Mouse (Mus musculus) hindbrain, embryonic 12.5 days (tissue): ENCODE measurements around the gene Fbxl15. TPM values are rescaled to one million over a fixed set of nuclear protein-coding genes. Genes with fewer than 3 reads are reported as not detected.

Experiments
- ATAC-seq: fragments of 200-750 bp; cut with Nextera tagmentation; 2 replicates; pipeline ENCODE4 v1.8.0; 2017; ENCODE audit warnings: moderate TSS enrichment; ENCODE audit not compliant: low FRiP score
- H3K27ac ChIP-seq: fragments of 300-500 bp; sonication (generic); 2 replicates; pipeline ENCODE4 v1.5.1; 2016; ENCODE audit warnings: mild to moderate bottlenecking
- H3K27me3 ChIP-seq: fragments of 300-500 bp; sonication (generic); 2 replicates; pipeline ENCODE4 v1.6.1; 2016; ENCODE audit warnings: mild to moderate bottlenecking
- H3K36me3 ChIP-seq: fragments of 300-500 bp; sonication (generic); 2 replicates; pipeline ENCODE4 v1.6.1; 2016; ENCODE audit warnings: mild to moderate bottlenecking
- H3K4me1 ChIP-seq: fragments of 300-500 bp; sonication (generic); 2 replicates; pipeline ENCODE4 v1.6.1; 2016
- H3K4me2 ChIP-seq: fragments of 300-500 bp; sonication (generic); replicated peaks from 2 replicates; pipeline ENCODE4 v1.6.1; 2016; ENCODE audit warnings: mild to moderate bottlenecking
- H3K4me3 ChIP-seq: fragments of 300-500 bp; sonication (generic); 2 replicates; pipeline ENCODE4 v1.5.1; 2016; ENCODE audit warnings: mild to moderate bottlenecking
- H3K9ac ChIP-seq: fragments of 300-500 bp; sonication (generic); 2 replicates; pipeline ENCODE4 v1.6.1; 2016; ENCODE audit warnings: mild to moderate bottlenecking, moderate library complexity
- H3K9me3 ChIP-seq: fragments of 300-500 bp; sonication (generic); replicated peaks from 2 replicates; pipeline ENCODE4 v1.6.1; 2016; ENCODE audit warnings: mild to moderate bottlenecking
- WGBS: fragments of 180-500 bp; shearing (Covaris S2); methylation state at CpG from one replicate; pipeline ENCODE4 v1.1.7; 2016; 5-methylcytosine and 5-hydroxymethylcytosine counted together
- polyA plus RNA-seq: library from polyadenylated mRNA; unstranded; fragments of >200 nt; fragmentation: Nextera tagmentation; extraction: Ambion mirVana; gene quantifications from 2 replicates; pipeline ENCODE4 v1.2.1, GENCODE M21; 2016

Fbxl15 gene
- polyA plus RNA-seq, 1 experiment from 2014 or later, result 28.3 TPM

DNA sequence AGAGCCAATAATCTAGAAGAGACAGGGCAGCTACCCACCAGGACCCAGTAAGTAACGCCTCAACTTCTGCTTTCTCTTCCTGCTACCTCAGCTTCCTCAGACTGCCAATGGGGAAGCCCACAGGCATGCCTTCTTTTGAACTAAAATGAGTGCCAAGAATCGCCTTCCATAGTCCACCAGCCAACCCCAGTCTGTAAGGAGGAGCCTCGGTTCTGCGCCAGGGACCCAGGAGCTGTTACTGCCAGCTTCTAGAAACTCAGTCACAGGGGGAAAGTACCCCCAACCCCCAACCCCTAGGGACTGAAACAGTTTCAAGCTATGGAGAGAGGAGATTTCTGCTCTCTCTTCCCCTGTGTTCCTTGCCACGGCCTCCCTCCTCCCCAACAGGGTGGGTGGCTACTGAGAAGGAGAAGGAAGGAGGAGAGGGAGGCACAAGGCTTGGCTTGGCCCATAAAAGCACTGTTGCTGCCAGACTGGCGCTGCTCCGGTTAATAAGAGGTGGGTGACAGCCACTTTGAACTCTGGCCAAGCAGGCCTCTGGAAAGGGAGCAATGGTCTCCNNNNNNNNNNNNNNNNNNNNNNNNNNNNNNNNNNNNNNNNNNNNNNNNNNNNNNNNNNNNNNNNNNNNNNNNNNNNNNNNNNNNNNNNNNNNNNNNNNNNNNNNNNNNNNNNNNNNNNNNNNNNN, 11.4 kb downstream of the Fbxl15 start:
- peaks cover 9% of the 10 kb centered on the region for H3K4me1 ChIP-seq
- H3K9me3 ChIP-seq, result no peaks in the 10 kb centered on the region
- peak overlapping the region; percentile 45; the same call in 1 of the 2 replicates for H3K9ac ChIP-seq
- H3K27me3 ChIP-seq, result 0 out of 2 replicates have a peak, but pooled peaks cover 14% of the 10 kb centered on the region
- ATAC-seq, result 0 out of 2 replicates have a peak, but pooled peaks have one; percentile 0
- H3K4me3 ChIP-seq, result no peak overlapping the region
- H3K36me3 ChIP-seq, result no peaks in the 10 kb centered on the region
- H3K27ac ChIP-seq, result no peak overlapping the region
- WGBS, result 77% methylated on average over 7 of the region's 7 CpGs
- peak overlapping the region; percentile 79; the same call in 1 of the 2 replicates for H3K4me2 ChIP-seq

DNA sequence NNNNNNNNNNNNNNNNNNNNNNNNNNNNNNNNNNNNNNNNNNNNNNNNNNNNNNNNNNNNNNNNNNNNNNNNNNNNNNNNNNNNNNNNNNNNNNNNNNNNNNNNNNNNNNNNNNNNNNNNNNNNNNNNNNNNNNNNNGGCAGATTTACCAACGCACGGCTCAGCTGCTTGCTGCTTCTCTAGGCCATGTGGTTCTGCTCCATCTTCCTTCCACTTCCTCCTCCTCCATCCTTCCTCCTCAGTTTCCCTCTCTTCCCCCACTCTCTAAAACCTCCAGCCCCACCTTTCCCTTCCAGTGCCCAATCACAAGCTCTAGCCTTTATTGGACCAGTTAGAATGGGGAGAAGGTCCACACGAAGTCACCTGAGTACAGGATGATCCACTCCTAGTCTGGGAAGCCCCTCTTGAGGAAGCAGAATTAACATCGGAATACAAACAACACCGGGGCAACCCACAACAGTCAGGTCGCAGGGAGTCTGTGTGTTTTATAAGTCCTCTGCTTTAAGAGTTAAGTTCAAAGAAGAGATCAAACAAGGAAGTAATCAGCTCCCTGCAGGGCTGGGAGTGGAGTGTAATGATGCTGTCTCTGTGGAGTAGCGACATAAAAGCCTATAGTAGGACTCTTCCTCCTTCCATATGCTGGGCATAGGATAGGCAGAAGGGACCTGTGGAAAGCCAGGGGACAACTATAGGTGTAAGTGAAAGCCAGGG, 16.9 kb downstream of the Fbxl15 start:
- 24% methylated on average over 7 of the region's 7 CpGs for WGBS
- Histone ChIP-seq H3K4me1 (peaks cover 14% of the 10 kb centered on the region), H3K4me2 (no peak overlapping the region), H3K27me3 (peaks cover 26% of the 10 kb centered on the region), H3K36me3 (no peaks in the 10 kb centered on the region), H3K4me3 (no peak overlapping the region), H3K9me3 (no peaks in the 10 kb centered on the region), H3K27ac (no peak overlapping the region), H3K9ac (no peak overlapping the region)
- ATAC-seq, result no peak

DNA sequence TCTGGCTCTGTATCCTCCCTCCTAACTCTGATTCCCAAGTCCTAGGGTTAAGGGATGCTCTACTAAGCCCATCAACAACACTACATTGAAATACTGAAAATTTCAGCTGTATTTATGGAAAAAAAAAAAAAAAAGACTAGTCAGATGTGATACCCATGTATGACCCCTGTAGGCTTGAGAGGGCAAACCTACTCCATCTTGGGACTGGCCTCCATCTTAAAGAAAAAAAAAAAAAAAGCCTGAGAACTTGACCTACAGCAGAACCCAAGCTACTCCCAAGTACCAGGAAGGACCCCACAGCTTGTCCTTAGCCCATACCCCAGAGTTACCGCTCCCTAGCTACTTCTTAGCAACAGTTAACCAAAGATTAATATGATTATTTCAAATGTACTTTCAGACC, 19.2 kb downstream of the Fbxl15 start:
- H3K9me3 ChIP-seq, result no peaks in the 10 kb centered on the region
- H3K4me2 ChIP-seq, result no peak overlapping the region
- no peak overlapping the region for H3K4me3 ChIP-seq
- H3K9ac ChIP-seq, result no peak overlapping the region
- peaks cover 31% of the 10 kb centered on the region for H3K27me3 ChIP-seq
- H3K36me3 ChIP-seq, result no peaks in the 10 kb centered on the region
- H3K27ac ChIP-seq, result no peak overlapping the region
- 100% methylated on average over 1 of the region's 1 CpGs for WGBS
- peaks cover 20% of the 10 kb centered on the region for H3K4me1 ChIP-seq
- ATAC-seq, result no peak

DNA sequence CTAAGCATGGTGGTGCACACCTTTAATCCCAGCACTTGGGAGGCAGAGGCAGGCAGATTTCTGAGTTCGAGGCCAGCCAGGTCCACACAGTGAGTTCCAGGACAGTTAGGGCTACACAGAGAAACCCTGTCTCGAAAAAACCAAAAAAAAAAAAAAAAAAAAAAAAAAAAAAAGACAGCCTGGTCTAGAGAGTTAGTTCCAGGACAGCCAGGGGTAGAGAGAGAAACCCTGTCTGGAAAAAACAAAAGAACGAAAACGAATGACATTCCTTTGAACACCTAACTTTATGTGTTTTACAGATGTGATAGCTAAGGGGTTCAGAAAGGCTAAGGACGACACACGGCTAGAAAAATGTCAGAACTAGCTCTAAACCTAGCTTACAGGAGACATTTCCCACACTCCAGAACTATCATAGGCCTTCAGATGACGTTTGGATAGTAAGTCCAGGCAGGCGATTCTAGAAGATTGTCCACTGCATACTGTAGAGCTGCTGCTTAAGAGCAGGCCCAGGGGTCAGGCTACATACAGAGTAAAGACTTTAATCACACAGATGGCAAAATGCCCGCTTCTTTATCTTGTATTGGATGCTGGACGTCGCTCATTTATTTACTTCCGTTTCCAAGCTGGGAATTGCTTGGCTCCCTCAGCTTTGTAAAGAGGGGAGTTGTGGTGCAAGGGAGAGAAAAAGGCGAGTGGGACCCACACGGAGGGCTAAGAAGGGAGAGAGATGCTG, 20.1 kb downstream of the Fbxl15 start:
- Histone ChIP-seq H3K4me1 (peaks cover 20% of the 10 kb centered on the region), H3K9me3 (no peaks in the 10 kb centered on the region), H3K4me2 (peak overlapping the region; percentile 95), H3K36me3 (no peaks in the 10 kb centered on the region), H3K27ac (peak overlapping the region; percentile 88), H3K4me3 (peak overlapping the region; percentile 60), H3K27me3 (peaks cover 35% of the 10 kb centered on the region), H3K9ac (peak overlapping the region; percentile 84)
- WGBS, result 31% methylated on average over 14 of the region's 14 CpGs
- ATAC-seq, result no peak

DNA sequence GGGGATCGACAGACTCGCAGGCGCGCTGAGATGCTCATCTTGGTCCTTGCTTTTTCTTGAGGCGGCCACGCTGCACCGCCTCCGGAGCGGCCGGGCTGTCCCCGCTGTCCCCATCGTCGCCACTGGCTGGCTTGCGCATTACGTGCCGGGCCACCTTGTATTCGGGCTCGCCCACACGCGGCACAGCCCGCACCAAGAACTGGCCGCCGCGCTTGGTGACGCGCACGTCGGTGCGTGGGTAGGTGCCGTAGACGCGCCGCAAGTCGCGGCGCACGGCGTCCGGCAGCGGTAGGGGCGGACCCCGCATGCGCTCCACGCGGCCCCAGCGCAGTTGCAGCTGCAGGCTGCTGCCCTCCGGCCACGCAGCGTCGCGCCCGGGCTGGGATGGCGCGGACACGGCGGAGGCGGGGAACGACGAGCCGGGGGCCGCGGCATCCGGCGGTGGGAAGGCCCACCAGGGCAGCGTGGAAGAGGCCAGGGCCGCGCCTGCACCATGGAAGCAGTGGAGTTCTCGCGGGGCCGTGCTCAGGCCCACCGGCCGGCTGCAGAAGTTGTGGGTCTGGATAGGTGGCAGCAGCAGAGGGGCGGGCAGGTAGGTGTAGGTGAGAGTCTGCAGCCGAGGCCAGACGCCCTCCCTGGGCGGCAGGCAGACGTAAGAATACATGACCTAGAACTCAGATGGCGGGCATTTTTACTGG, 20.9 kb downstream of the Fbxl15 start:
- peak; percentile 85 for ATAC-seq
- H3K27me3 ChIP-seq, result peaks cover 35% of the 10 kb centered on the region
- WGBS, result under 1% methylated on average over 78 of the region's 78 CpGs

DNA sequence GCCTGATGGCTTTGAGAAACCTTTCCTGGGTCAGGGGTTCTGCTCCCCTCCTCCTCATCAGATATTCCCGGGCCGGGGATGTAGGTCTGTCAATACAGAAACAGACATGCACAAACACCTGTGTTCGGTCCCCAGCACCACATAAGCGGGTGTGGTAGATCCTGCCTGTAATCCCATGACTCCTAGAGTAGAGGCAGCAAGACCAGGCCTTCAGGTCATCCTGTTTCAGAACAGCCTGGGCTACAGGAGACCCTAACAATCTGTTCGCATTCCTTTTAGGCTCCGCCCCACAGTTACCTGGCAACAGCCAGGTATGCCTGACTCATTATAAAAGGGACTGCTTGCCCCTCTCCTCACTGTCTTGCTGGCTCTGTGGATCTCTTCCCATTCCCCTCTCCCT, 21.6 kb downstream of the Fbxl15 start:
- Histone ChIP-seq H3K36me3 (no peaks in the 10 kb centered on the region), H3K9ac (peak overlapping the region; percentile 84), H3K4me2 (peak overlapping the region; percentile 95), H3K4me1 (peaks cover 20% of the 10 kb centered on the region), H3K9me3 (no peaks in the 10 kb centered on the region), H3K27ac (peak overlapping the region; percentile 88; the same call in 1 of the 2 replicates), H3K4me3 (peak overlapping the region; percentile 60), H3K27me3 (peaks cover 30% of the 10 kb centered on the region)
- 27% methylated on average over 6 of the region's 6 CpGs for WGBS
- ATAC-seq, result peak; percentile 9; the same call in 1 of the 2 replicates

More for the DNA sequence above, 20.9 kb downstream of the Fbxl15 start:
- Histone ChIP-seq H3K4me3 (peak overlapping the region; percentile 60), H3K4me1 (peaks cover 20% of the 10 kb centered on the region), H3K36me3 (no peaks in the 10 kb centered on the region), H3K9ac (peak overlapping the region; percentile 84), H3K27ac (peak overlapping the region; percentile 88), H3K4me2 (peak overlapping the region; percentile 95), H3K9me3 (no peaks in the 10 kb centered on the region)

DNA sequence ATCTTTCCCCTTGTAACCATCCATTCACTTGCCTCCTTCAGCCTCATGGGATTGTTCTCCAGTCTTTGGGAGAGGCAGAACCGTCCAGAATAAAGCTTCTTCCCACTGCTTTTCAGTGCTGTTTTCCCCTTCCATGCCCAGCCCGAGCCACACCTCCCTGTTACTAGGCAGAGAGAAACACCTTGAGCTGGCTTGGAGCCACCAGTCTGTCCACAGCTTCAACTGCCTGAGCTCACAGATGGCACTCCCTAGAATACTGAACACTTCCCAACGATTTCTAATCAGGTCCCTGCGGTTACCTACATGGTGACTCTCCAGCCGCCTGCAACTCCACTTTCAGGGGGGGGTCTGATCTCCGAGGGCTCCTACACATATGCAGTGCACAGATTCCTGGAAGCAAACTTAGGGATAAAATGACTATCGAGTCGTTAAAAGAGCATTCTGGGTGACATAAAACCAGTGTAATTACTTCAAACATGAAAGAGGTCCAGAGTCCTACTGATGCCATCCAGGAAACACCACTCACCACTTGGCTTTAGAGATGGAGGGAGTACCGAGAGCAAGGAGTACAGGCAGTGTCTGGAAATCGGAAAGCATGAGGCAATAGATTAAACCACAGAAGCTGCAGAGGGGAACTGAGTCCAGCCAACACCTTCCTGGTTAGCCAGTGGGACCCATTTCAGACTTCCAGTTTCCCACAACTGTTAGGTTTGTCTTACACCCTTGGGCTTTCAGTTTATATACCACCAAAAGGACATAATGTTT, 22.4 kb downstream of the Fbxl15 start, which contains the start of gene 2310034G01Rik:
Gene 2310034G01Rik, minus strand, starts transcription at position 135 of the 765 bp plus-strand sequence.
- WGBS, result 64% methylated on average over 10 of the region's 10 CpGs
- H3K27me3 ChIP-seq, result peaks cover 30% of the 10 kb centered on the region
- peak within 1 kb of the TSS; percentile 95 for H3K4me2 ChIP-seq

DNA sequence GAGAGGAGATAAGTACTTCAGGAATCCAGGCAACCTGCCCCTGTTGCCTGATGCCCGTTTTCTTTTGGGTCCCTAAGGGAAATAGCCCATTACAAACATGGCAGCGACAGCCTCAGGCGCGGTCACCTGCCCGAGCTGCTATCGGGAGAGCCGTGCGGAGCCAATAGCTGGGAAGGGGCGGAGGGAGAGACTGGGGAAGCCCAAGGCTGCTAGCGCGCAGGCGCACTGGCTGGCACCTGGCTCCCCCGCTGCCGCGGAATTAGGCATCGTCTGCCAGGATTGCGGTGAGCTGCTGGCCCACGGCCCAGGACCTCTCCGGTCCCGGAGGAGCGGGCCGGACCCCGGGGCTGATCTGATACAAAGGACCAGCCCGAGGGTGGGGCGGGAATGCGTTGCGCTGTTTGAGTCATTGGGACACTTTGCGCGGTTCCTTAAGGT, 28.7 kb downstream of the Fbxl15 start:
- H3K9ac ChIP-seq, result peak overlapping the region; percentile 76
- H3K27ac ChIP-seq, result no peak overlapping the region
- H3K4me1 ChIP-seq, result peaks cover 9% of the 10 kb centered on the region
- H3K36me3 ChIP-seq, result no peaks in the 10 kb centered on the region
- whole genome bisulfite sequencing, result under 1% methylated on average over 29 of the region's 29 CpGs
- peak overlapping the region; percentile 66 for H3K4me2 ChIP-seq
- H3K27me3 ChIP-seq, result peaks cover 29% of the 10 kb centered on the region
- H3K4me3 ChIP-seq, result peak overlapping the region; percentile 47
- H3K9me3 ChIP-seq, result no peaks in the 10 kb centered on the region
- peak; percentile 88 for ATAC-seq

More for the DNA sequence above, 22.4 kb downstream of the Fbxl15 start, which contains the start of gene 2310034G01Rik:
- no peak for ATAC-seq
- Histone ChIP-seq H3K4me1 (peaks cover 20% of the 10 kb centered on the region), H3K36me3 (no peaks in the 10 kb centered on the region), H3K9me3 (no peaks in the 10 kb centered on the region), H3K4me3 (peak within 1 kb of the TSS; percentile 60), H3K9ac (peak within 1 kb of the TSS; percentile 84), H3K27ac (peak within 1 kb of the TSS; percentile 88)

DNA sequence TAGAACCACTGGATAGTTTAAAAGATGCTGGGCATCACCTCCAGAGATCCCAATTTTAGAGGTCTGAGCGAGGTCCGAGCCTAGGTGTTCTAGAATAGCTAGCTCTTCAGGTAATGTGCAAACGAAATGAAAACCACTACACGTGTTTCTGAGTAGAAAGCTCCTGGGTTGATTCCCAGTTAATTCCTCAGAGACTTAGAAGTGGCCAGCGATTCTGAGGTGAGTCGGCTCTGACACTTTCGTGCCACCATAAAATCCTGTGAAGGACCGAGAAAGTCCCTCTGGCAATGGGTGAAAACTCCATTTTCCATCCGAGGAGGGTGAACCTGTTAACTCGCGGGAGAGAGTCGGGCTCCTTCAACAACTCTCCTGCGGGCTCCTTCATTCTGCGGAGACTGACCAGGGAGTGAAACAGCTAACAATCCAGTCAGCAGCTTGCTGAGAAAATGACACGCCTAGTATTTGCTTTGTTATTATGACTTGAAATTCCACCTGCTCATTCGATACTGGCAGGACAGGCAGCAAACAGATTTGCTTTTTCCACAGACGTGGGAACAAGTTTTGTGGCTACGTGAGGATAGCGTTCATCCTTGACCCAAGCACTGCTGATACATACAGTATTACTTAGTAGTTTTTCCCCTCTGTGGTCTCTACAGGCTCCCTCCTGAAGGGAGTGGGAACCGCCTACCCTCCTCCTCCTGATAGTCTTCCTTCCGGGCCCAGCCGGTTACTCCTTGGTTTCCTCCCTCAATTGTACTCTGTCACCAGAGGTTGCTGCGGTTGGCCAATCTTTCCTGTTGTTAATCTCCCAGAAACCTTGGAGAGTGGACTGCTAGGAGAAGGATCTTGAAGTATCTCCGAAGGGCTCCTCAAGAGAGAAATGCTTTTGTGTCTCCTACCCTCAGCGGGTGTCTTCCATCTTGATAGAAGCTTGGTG, 29.6 kb downstream of the Fbxl15 start:
- no peak for ATAC-seq
- H3K4me1 ChIP-seq, result peaks cover 9% of the 10 kb centered on the region
- peak overlapping the region; percentile 66 for H3K4me2 ChIP-seq
- peak overlapping the region; percentile 47 for H3K4me3 ChIP-seq
- 23% methylated on average over 25 of the region's 25 CpGs for WGBS
- no peaks in the 10 kb centered on the region for H3K9me3 ChIP-seq
- H3K36me3 ChIP-seq, result no peaks in the 10 kb centered on the region
- peak overlapping the region; percentile 76 for H3K9ac ChIP-seq
- H3K27ac ChIP-seq, result no peak overlapping the region
- peaks cover 24% of the 10 kb centered on the region for H3K27me3 ChIP-seq

DNA sequence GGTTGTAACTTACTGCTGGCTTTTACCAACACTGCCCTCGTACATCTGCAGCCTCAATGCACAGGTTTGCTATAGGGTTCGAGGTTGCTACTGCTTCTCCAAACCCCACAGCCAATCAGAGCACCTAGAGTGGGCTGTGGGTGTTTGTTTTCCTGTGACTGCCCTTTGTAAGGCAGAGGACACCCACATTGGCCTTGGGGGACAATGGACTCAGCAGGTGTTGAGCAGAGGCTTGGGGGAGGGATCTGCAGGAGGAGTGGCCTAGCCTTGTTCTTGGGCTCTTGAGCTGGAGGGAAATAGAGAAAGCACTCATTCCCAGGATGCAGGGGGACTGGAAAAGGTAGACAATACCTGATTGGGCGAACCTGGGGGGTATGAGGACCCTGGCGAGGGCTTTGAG, 30.4 kb downstream of the Fbxl15 start:
- no peak for ATAC-seq
- H3K4me3 ChIP-seq, result no peak overlapping the region

More for the DNA sequence above, 30.4 kb downstream of the Fbxl15 start:
- 55% methylated on average over 4 of the region's 4 CpGs for whole genome bisulfite sequencing
- Histone ChIP-seq H3K9me3 (no peaks in the 10 kb centered on the region), H3K4me2 (no peak overlapping the region), H3K27ac (no peak overlapping the region), H3K4me1 (peaks cover 9% of the 10 kb centered on the region), H3K27me3 (peaks cover 24% of the 10 kb centered on the region), H3K9ac (no peak overlapping the region), H3K36me3 (no peaks in the 10 kb centered on the region)
